Mouse (Mus musculus) olfactory bulb, adult 2 months (tissue): ENCODE measurements around the gene Lrrc45.

ENCODE experiments used
- CTCF ChIP-seq: fragments of 200-500 bp; IDR thresholded peaks from 2 replicates; pipeline ENCODE4 v1.5.1; 2012; ENCODE audit warnings: low read depth, mild to moderate bottlenecking, low read length, moderate library complexity; ENCODE audit not compliant: insufficient read depth
- POLR2A ChIP-seq: fragments of 200-500 bp; IDR thresholded peaks from 2 replicates; pipeline ENCODE4 v1.6.1; 2012; ENCODE audit warnings: mild to moderate bottlenecking, low read depth, low read length, moderate library complexity; ENCODE audit not compliant: insufficient read depth

- TF ChIP-seq CTCF (no peak), POLR2A (no peak)
Measured at GRCm38 (mm10) chr11:120696568-120696967, 17.2 kb upstream of the Lrrc45 start.
